Mouse (Mus musculus) hindbrain, postnatal 0 days (tissue): ENCODE data around the gene Asb13. TPM values are rescaled to one million over a fixed set of nuclear protein-coding genes. Genes with fewer than 3 reads are reported as not detected.

Source experiments
- ATAC-seq: fragments of 200-750 bp; cut with Nextera tagmentation; 2 replicates; pipeline ENCODE4 v1.8.0; 2017; ENCODE audit warnings: mild to moderate bottlenecking, moderate TSS enrichment, moderate library complexity
- DNase-seq: peaks from one replicate; pipeline ENCODE4 v3.0.0-alpha.2; 2015; ENCODE audit warnings: low spot score
- H3K27ac ChIP-seq: fragments of 300-500 bp; sonication (generic); 2 replicates; pipeline ENCODE4 v1.5.1; 2014; ENCODE audit warnings: mild to moderate bottlenecking
- H3K27me3 ChIP-seq: fragments of 300-500 bp; sonication (generic); 2 replicates; pipeline ENCODE4 v1.6.1; 2014; ENCODE audit warnings: low read length, mixed read lengths; ENCODE audit not compliant: insufficient read depth
- H3K36me3 ChIP-seq: fragments of 300-500 bp; sonication (generic); 2 replicates; pipeline ENCODE4 v1.6.1; 2014; ENCODE audit warnings: low read length, mixed read lengths; ENCODE audit not compliant: insufficient read depth
- H3K4me1 ChIP-seq: fragments of 300-500 bp; sonication (generic); 2 replicates; pipeline ENCODE4 v1.6.1; 2014; ENCODE audit warnings: antibody characterized with exemption, low read length, mixed read lengths; ENCODE audit not compliant: insufficient read depth
- H3K4me2 ChIP-seq: fragments of 300-500 bp; sonication (generic); 2 replicates; pipeline ENCODE4 v1.6.1; 2014; ENCODE audit warnings: low read depth, mild to moderate bottlenecking, low read length, moderate library complexity, mixed read lengths
- H3K4me3 ChIP-seq: fragments of 300-500 bp; sonication (generic); 2 replicates; pipeline ENCODE4 v1.5.1; 2014; ENCODE audit warnings: low read length
- H3K9ac ChIP-seq: fragments of 300-500 bp; sonication (generic); replicated peaks from 2 replicates; pipeline ENCODE4 v1.6.1; 2014; ENCODE audit warnings: mild to moderate bottlenecking, low read length, moderate library complexity, mixed read lengths
- H3K9me3 ChIP-seq: fragments of 300-500 bp; sonication (generic); 2 replicates; pipeline ENCODE4 v1.6.1; 2016; ENCODE audit warnings: low read length, mixed read lengths
- CTCF ChIP-seq: IDR thresholded peaks from 2 replicates; pipeline ENCODE4 v1.5.1; 2016; ENCODE audit warnings: antibody characterized with exemption, control low read depth, low read depth
- WGBS: fragments of 180-500 bp; shearing (Covaris S2); extraction: QIAGEN DNeasy Blood & Tissue Kit; methylation state at CpG from one replicate; pipeline ENCODE4 v1.1.7; 2014; 5-methylcytosine and 5-hydroxymethylcytosine counted together
- polyA plus RNA-seq: library from polyadenylated mRNA; unstranded; fragments of >200 nt; fragmentation: Nextera tagmentation; extraction: Ambion mirVana; gene quantifications from 2 replicates; pipeline ENCODE4 v1.2.1, GENCODE M21; 2015
- total RNA-seq: library from RNA; depleted of rRNA; stranded (reverse); fragments of >200 nt; gene quantifications from 2 replicates; pipeline ENCODE4 v1.2.3, GENCODE M21; 2014; rRNA removed

Asb13 gene
- 16.6 and 17.3 TPM in 2 replicates for total RNA-seq
- polyA plus RNA-seq, result 14.1 and 16.5 TPM in 2 replicates

- H3K27ac ChIP-seq, result peak within 1 kb of the TSS; percentile 71
- H3K36me3 ChIP-seq, result no peaks in the 10 kb centered on the region
- H3K9me3 ChIP-seq, result no peaks in the 10 kb centered on the region
- peak within 1 kb of the TSS; percentile 71 for H3K9ac ChIP-seq
- peak within 1 kb of the TSS; percentile 74 for H3K4me3 ChIP-seq
- no peaks in the 10 kb centered on the region for H3K4me1 ChIP-seq
- H3K4me2 ChIP-seq, result peak within 1 kb of the TSS; percentile 79
- DNase-seq (peak; percentile 80), ATAC-seq (peak; percentile 90)
- H3K27me3 ChIP-seq, result no peaks in the 10 kb centered on the region
- under 1% methylated on average over 47 of the region's 47 CpGs for WGBS
- TF ChIP-seq CTCF, result no peak; the same call in 1 of the 2 replicates
Observed at GRCm38 (mm10) chr13:3633895-3634811, at the start of gene Asb13. Gene Asb13, plus strand, starts transcription at chr13:3634032.

- no peaks in the 10 kb centered on the region for H3K4me1 ChIP-seq
- DNase-seq (peak; percentile 20), ATAC-seq (no peak)
- no peak overlapping the region for H3K9ac ChIP-seq
- 76% methylated on average over 3 of the region's 3 CpGs for WGBS
- no peaks in the 10 kb centered on the region for H3K9me3 ChIP-seq
- H3K36me3 ChIP-seq, result peaks cover 20% of the 10 kb centered on the region
- peak; percentile 55 for TF ChIP-seq CTCF
- no peak overlapping the region for H3K27ac ChIP-seq
- no peaks in the 10 kb centered on the region for H3K27me3 ChIP-seq
- no peak overlapping the region for H3K4me3 ChIP-seq
- H3K4me2 ChIP-seq, result no peak overlapping the region
Observed at GRCm38 (mm10) chr13:3590789-3591188, 43.0 kb upstream of the Asb13 start.

GRCm38 (mm10) chr13:3594311-3594710 is 39.5 kb upstream of the Asb13 start:
- TF ChIP-seq CTCF, result no peak
- no peak overlapping the region for H3K9ac ChIP-seq
- ATAC-seq (no peak), DNase-seq (no peak)
- no peak overlapping the region for H3K4me2 ChIP-seq
- no peaks in the 10 kb centered on the region for H3K9me3 ChIP-seq
- 79% methylated on average over 1 of the region's 1 CpGs for WGBS
- H3K27me3 ChIP-seq, result no peaks in the 10 kb centered on the region
- peaks cover 14% of the 10 kb centered on the region for H3K36me3 ChIP-seq
- H3K27ac ChIP-seq, result no peak overlapping the region
- H3K4me3 ChIP-seq, result no peak overlapping the region
- H3K4me1 ChIP-seq, result no peaks in the 10 kb centered on the region

DNA sequence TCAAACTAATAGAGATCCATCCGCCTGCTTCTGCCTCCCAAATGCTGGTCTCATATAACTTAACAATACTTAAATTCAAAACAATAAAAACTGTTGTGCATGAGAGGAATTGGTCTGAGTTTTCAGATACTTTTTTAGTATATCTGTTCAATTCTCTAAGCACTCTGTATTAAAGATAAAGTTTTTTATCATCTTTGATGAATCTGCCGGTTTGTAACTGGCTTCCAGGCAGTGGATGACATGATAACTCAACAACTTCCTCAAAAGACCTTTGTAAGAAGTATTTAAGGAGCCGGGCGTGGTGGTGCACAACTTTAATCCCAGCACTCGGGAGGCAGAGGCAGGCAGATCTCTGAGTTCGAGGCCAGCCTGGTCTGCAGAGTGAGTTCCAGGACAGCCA is 37.6 kb upstream of the Asb13 start:
- peaks cover 8% of the 10 kb centered on the region for H3K36me3 ChIP-seq
- no peaks in the 10 kb centered on the region for H3K4me1 ChIP-seq
- TF ChIP-seq CTCF, result no peak
- H3K4me2 ChIP-seq, result no peak overlapping the region
- no peak overlapping the region for H3K4me3 ChIP-seq
- ATAC-seq, result no peak
- DNase-seq, result no peak
- no peak overlapping the region for H3K27ac ChIP-seq
- no peaks in the 10 kb centered on the region for H3K27me3 ChIP-seq
- H3K9ac ChIP-seq, result no peak overlapping the region
- 98% methylated on average over 6 of the region's 6 CpGs for WGBS
- no peaks in the 10 kb centered on the region for H3K9me3 ChIP-seq

GRCm38 (mm10) chr13:3609780-3610117 is 24.1 kb upstream of the Asb13 start:
- DNase-seq, result no peak
- no peak for ATAC-seq
- Histone ChIP-seq H3K27me3 (no peaks in the 10 kb centered on the region), H3K9ac (peak overlapping the region; percentile 75), H3K9me3 (no peaks in the 10 kb centered on the region), H3K27ac (no peak overlapping the region), H3K4me1 (no peaks in the 10 kb centered on the region), H3K4me3 (peak overlapping the region; percentile 91), H3K4me2 (peak overlapping the region; percentile 80), H3K36me3 (no peaks in the 10 kb centered on the region)
- TF ChIP-seq CTCF, result no peak
- 25% methylated on average over 8 of the region's 8 CpGs for WGBS

- no peaks in the 10 kb centered on the region for H3K27me3 ChIP-seq
Observed at GRCm38 (mm10) chr13:3610118-3610794, 23.6 kb upstream of the Asb13 start.

More at GRCm38 (mm10) chr13:3610118-3610794, 23.6 kb upstream of the Asb13 start:
- Histone ChIP-seq H3K27ac (peak overlapping the region; percentile 92), H3K9ac (peak overlapping the region; percentile 75), H3K4me3 (peak overlapping the region; percentile 91), H3K36me3 (no peaks in the 10 kb centered on the region), H3K9me3 (no peaks in the 10 kb centered on the region), H3K4me2 (peak overlapping the region; percentile 80), H3K4me1 (no peaks in the 10 kb centered on the region)
- 1% methylated on average over 48 of the region's 50 CpGs for WGBS
- no peak for TF ChIP-seq CTCF
- DNase-seq (peak; percentile 30), ATAC-seq (peak; percentile 33; the same call in 1 of the 2 replicates)
